Mouse (Mus musculus) liver, adult (tissue): ENCODE results near the gene Zbtb4.
A peak's percentile ranks its signal among the peaks of the same experiment; 100 is the strongest.

ENCODE experiments used
- GATA4 ChIP-seq: IDR thresholded peaks from 2 replicates; pipeline ENCODE4 v1.6.1; 2014; ENCODE audit warnings: mild to moderate bottlenecking, low read length; ENCODE audit not compliant: insufficient replicate concordance

Gene Zbtb4

GRCm38 (mm10) chr11:69765221-69766125, at the start of gene Zbtb4:
Gene Zbtb4, plus strand, starts transcription at chr11:69765912.
- TF ChIP-seq GATA4 = no peak

GRCm38 (mm10) chr11:69715929-69716328, 49.8 kb upstream of the Zbtb4 start:
- peak; percentile 99 for TF ChIP-seq GATA4

- TF ChIP-seq GATA4 = no peak
These were observed 48.8 kb upstream of the Zbtb4 start for GRCm38 (mm10) chr11:69716953-69717352.

- no peak for TF ChIP-seq GATA4
These were observed 47.1 kb upstream of the Zbtb4 start for GRCm38 (mm10) chr11:69718661-69719060.

DNA sequence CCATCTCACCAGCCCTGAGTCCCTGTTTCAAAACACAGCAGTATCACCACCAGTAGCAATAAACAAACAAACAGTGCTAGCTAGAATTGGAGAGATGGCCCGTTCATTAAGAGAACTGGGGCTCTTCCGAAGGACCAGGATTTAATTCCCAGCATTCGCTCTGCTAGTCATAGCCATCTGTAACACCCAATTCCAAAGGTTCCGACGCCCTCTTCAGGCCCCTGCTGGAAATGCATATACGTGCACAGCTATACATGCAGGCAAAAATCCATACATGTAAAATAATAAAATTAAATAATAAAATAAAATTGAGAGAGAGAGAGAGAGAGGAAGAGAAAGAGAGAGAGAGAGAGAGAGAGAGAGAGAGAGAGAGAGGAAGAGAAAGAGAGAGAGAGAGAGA, 46.3 kb upstream of the Zbtb4 start:
- no peak for TF ChIP-seq GATA4

DNA sequence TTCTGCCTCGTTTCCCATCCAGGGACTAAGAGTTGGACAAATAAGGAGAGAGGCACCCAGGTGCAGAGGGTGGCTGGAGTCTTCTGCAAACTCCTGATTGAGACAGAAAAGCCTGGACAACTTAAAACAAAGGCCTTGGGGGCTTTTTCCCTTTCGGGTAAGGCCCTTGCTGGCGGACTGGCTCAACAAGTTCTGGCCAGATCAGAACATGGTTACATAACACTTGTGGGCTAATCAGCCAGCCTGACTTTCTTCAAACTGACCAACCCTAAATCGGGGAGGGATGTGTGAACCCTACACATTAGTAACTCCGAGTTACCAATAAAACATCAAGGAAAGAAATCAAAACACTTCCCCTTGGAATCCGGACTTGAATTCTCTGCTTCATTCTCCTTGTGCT, 44.9 kb upstream of the Zbtb4 start:
- no peak for TF ChIP-seq GATA4

DNA sequence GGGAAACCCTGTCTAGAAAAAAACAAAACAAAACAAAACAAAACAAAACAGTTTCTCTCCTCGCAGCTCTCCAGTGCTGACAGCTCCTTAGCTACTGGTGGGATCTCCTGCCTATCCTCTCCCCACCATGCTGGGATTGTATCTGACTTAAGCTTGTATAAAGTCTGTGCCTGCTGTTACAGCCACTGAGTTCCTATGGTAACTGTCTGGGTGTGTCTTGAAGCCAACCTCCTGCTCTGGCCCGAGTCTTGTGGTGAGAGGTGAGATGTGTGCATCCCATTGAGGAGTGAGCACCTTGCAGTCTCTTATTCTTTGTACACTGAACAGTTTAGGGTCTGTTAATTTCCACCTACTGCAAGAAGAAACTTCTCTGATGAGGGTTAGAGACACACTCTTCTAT, 42.6 kb upstream of the Zbtb4 start:
- no peak for TF ChIP-seq GATA4

- TF ChIP-seq GATA4 = no peak
These were observed 39.8 kb upstream of the Zbtb4 start for GRCm38 (mm10) chr11:69725951-69726350.

GRCm38 (mm10) chr11:69729063-69729462, 36.6 kb upstream of the Zbtb4 start:
- no peak for TF ChIP-seq GATA4

- TF ChIP-seq GATA4 = no peak
These were observed 14.1 kb upstream of the Zbtb4 start for GRCm38 (mm10) chr11:69751635-69752034.

DNA sequence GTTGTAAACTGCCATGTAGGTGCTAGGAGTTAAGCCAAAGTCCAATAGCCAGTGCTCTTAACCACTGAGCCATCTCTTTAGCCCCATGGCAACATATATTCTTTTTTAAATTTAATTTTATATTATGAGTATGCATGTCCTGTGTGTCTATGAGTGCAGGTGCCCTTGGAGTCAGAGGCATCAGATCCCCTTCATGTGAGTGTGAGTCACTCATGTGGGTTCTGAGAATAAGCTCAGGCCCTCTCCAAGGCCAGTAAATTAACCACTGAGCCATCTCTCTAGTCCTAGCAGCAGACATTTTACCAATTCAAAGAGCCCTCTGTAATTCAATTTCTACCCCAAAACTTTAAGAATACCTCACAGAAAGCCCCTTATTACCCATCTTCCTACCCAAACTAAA, 13.0 kb upstream of the Zbtb4 start:
- no peak for TF ChIP-seq GATA4

DNA sequence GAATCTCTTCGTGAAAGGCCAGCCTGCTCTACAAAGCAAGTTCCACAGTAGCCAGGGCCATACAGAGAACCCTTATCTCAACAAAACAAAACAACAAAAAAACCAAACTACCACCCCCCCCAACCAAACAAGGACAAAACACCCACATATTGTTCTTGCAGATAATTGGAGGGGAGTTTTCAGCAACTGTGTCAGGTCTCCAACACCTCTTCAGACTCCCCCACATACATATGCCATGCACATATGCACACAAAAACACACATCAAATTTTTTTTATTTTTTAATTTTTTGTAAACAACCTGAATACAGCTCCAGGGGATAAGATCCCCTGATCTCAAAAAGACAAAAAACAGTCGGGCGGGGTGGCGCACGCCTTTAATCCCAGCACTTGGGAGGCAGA, 11.5 kb upstream of the Zbtb4 start:
- TF ChIP-seq GATA4 = no peak

DNA sequence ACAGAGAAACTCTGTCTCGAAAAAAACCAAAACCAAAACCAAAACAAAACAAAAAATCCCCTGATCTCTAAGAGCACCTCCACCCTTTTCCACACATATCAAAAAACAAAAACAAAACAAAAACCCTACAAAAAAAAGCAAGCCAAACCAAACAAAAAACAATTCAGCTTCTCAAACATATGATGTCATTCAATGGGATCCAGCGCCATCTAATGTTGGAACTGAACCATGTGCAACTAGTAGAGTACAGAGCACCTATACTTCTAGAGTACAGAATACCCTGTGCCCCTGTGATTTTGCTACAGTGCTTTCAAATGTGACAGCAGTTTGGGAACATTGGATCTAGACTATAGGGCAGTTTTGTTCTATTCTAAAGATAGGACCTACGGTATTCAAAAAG, 11.0 kb upstream of the Zbtb4 start:
- no peak for TF ChIP-seq GATA4

DNA sequence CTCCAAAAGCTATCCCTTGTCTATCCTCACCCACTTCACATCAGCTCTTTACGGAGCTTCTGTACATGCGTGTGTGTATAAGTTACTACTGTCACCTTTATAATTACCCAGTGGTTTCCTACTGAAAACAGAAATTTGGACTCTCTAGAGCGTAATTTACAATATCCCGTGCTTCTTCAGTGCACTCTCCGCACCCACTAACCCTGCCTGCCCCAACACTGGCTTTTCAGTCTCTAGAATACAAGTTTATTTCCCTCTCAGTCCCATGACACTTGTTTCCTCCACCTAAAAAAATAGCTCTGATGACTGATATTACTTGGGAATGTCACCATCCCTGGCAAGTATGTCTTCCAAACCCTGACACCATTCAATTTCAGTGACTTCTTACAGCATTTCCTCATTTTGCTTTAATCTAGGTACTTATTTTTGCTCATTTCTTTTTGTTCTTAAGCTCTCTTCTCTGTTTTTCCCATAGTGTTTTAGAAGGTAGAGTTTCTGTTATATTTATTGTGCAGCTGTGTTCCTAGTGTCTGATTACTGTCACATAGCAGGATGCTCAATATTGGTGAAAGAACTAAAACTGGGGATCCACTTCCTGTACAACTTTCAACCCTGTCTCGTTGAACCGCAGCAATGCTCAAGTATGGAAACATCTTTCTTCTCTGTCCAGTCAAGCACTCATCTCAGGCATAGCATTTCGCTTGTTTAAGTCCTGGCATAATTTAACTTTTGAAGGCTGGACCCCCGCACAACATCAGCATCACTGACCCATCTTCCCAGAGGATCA, 8.2 kb upstream of the Zbtb4 start:
- no peak for TF ChIP-seq GATA4

DNA sequence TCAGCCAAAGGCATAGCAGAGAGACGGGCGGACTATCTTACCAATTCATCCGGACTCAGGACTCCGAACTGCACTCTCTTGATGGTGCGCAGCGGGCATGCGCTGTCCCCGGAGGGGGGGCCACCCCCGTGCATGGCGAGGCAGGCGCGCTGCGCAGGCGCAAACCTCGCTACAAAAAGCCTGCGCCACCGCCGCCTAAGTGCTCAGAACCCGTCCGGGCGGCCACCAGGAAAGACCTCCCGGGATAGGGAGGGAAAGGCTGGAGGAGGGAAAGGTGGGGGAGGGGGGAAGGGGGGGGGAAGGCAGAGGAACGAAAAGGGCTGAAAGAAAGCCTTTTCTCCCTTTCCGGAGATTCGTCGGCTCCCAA, 7.6 kb upstream of the Zbtb4 start:
- no peak for TF ChIP-seq GATA4

- no peak; the same call in 1 of the 2 replicates for TF ChIP-seq GATA4
These were observed 7.2 kb upstream of the Zbtb4 start, which contains the start of gene Polr2a for GRCm38 (mm10) chr11:69758478-69758970. Gene Polr2a, minus strand, starts transcription at chr11:69758637.
